Mouse (Mus musculus) embryo, embryonic 10 days (tissue): Measurements from ENCODE around the gene Prf1.

Experiments used
- DNase-seq: peaks from one replicate; pipeline ENCODE4 v3.0.0-alpha.2; 2015; ENCODE audit warnings: low spot score

The Prf1 gene

DNA sequence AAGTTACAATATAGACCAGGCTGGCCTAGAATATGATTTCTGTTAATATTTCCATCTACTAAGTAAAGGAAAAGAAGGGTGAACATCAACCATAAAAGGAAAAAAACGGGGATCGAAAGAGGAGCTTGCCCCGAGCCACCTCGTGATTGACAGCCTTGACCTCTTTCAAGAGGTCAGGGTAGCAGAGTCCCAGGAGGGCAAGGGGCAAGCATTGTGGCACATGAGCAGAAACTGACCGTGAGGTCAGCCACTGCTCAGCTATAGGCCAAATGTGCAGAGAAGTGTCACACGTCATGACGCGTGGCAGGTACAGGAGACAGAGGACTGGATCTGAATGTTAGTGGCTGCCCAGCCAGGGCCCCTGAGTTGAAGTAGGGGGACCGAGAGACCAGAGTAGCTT lies 42.6 kb downstream of the Prf1 start:
- no peak for DNase-seq

DNA sequence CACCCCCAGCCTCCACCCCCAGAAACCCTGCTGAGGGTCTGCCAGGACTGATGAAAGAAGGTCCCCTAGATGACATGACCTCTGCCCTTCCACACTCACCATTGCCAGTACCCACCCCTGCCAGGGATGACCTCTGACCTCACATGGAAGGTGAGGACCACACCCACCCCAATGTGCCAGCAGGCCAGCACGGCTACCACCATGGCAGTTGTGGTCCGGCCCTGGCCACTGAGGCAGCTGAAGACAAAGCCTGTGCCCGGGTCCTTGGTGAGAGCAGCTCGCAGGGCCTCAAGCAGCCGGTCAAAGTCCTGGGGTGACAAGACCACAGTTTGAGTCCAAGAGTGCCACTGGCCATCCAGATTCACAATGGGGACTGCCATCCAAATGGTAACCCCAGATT lies 43.4 kb downstream of the Prf1 start:
- no peak for DNase-seq

DNA sequence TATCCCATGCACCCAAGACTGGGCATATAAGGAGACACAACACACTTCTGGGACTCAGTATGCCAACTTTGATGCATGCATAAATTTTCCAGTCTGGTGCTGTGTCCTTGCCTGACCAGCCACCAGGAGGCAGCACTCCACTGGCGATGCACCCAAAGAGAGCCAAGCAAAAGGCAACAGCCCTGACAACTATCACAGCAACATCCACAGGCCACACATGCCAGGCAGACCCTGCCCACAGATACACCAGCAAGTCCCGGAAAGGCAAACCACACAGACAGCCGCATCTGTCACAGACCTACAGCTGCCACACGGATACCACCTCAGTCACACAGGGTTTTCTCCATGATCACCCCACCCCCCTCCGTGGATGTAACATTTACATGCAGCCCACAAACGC lies 43.9 kb downstream of the Prf1 start:
- peak; percentile 77 for DNase-seq

DNA sequence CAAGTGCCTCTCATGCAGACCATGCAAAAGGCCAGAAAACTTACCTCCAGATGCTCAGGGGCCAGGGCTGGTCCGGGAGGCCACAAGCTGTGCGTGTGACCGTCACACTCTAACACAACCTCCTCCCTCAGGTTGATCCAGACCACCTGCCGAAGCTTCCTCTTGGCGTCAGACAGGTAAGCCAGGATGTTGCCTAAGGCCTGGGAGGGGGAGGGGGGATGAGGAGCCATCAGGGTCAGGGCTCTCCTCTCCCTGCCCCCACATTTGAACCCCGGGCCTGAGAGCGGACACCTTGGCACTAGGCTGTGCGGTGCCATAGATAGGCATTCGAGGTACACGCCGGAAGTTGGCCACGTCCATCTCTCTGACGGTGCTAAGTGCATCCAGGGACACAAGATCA lies 45.1 kb downstream of the Prf1 start:
- DNase-seq: no peak

- peak; percentile 74 for DNase-seq
These were observed 46.3 kb downstream of the Prf1 start for GRCm38 (mm10) chr10:61343950-61344349.

- no peak for DNase-seq
These were observed 47.5 kb downstream of the Prf1 start for GRCm38 (mm10) chr10:61345179-61345578.

DNA sequence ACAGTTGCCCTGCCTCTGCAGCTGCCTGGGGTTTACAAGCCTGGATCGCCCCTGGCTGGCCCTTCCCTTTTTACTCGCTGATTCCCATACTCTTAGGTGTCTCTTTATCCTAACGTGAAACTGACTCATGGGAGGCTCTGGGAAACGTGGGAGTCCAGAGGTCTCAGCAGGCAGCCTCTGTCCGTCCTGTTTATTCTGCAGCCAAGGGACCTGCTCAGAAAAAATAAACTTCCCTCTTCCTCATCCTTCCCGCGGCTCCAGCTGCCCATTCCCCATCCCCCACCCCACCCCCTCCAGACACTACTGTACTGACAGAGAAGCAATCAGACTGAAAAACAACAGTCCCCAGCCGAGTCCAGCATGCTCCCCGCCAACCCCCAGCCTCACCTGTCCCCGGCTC lies 48.7 kb downstream of the Prf1 start:
- no peak for DNase-seq

DNA sequence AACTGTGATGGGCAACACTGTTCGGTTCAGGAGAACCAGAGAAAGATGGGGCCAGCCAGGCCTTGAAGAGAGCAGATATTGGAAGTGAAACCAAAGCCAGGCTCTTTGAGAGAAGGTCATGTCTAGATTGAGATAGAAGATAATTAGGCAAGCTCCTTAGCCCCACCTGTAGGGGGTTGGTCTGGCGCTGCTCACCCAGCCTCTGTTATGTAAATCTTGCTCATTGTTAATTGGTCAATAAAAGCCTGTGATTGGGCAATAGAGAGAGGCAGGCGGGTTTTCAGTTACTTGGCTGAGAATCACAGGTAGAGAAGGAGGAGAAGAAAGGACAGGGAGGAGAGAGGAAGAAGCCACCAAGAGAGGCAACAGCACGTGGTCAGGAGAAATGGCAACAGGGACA lies 53.6 kb downstream of the Prf1 start:
- no peak for DNase-seq
